Mouse (Mus musculus) neural tube, embryonic 11.5 days (tissue): ENCODE results near the gene Cpox. TPM values are rescaled to one million over a fixed set of nuclear protein-coding genes. Genes with fewer than 3 reads are reported as not detected.
A peak's percentile ranks its signal among the peaks of the same experiment; 100 is the strongest.

Source experiments
- ATAC-seq: fragments of 200-750 bp; cut with Nextera tagmentation; 2 replicates; pipeline ENCODE4 v1.8.0; 2017; ENCODE audit warnings: moderate number of reproducible peaks, mild to moderate bottlenecking, moderate TSS enrichment, moderate library complexity; ENCODE audit not compliant: insufficient read depth, low FRiP score, low TSS enrichment
- DNase-seq: peaks from one replicate; pipeline ENCODE4 v3.0.0-alpha.2; 2015; ENCODE audit warnings: low spot score
- H3K27ac ChIP-seq: fragments of 300-500 bp; sonication (generic); 2 replicates; pipeline ENCODE4 v1.5.1; 2014; ENCODE audit warnings: low read depth, mild to moderate bottlenecking, low read length
- H3K27me3 ChIP-seq: fragments of 300-500 bp; sonication (generic); 2 replicates; pipeline ENCODE4 v1.6.1; 2014; ENCODE audit warnings: mild to moderate bottlenecking, low read length, mixed read lengths; ENCODE audit not compliant: control insufficient read depth, insufficient read depth
- H3K36me3 ChIP-seq: fragments of 300-500 bp; sonication (generic); 2 replicates; pipeline ENCODE4 v1.6.1; 2014; ENCODE audit warnings: mild to moderate bottlenecking, low read length, moderate library complexity, mixed read lengths; ENCODE audit not compliant: control insufficient read depth, insufficient read depth
- H3K4me1 ChIP-seq: fragments of 300-500 bp; sonication (generic); 2 replicates; pipeline ENCODE4 v1.6.1; 2014; ENCODE audit warnings: low read length, mixed read lengths; ENCODE audit not compliant: control insufficient read depth, insufficient read depth
- H3K4me2 ChIP-seq: fragments of 300-500 bp; sonication (generic); 2 replicates; pipeline ENCODE4 v1.6.1; 2014; ENCODE audit warnings: low read depth, mild to moderate bottlenecking, moderate library complexity
- H3K4me3 ChIP-seq: fragments of 300-500 bp; sonication (generic); 2 replicates; pipeline ENCODE4 v1.5.1; 2014; ENCODE audit warnings: low read depth, low read length
- H3K9ac ChIP-seq: fragments of 300-500 bp; sonication (generic); 2 replicates; pipeline ENCODE4 v1.6.1; 2014; ENCODE audit warnings: mild to moderate bottlenecking, low read length
- H3K9me3 ChIP-seq: fragments of 300-500 bp; sonication (generic); 2 replicates; pipeline ENCODE4 v1.6.1; 2016; ENCODE audit warnings: low read length; ENCODE audit not compliant: control insufficient read depth
- WGBS: fragments of 180-500 bp; shearing (Covaris S2); extraction: QIAGEN DNeasy Blood & Tissue Kit; methylation state at CpG from one replicate; pipeline ENCODE4 v1.1.7; 2014; 5-methylcytosine and 5-hydroxymethylcytosine counted together
- polyA plus RNA-seq: library from polyadenylated mRNA; unstranded; fragments of >200 nt; fragmentation: Nextera tagmentation; extraction: Ambion mirVana; gene quantifications from 2 replicates; pipeline ENCODE4 v1.2.1, GENCODE M21; 2014

The Cpox gene
- 22.3 and 23.1 TPM in 2 replicates for polyA plus RNA-seq

DNA sequence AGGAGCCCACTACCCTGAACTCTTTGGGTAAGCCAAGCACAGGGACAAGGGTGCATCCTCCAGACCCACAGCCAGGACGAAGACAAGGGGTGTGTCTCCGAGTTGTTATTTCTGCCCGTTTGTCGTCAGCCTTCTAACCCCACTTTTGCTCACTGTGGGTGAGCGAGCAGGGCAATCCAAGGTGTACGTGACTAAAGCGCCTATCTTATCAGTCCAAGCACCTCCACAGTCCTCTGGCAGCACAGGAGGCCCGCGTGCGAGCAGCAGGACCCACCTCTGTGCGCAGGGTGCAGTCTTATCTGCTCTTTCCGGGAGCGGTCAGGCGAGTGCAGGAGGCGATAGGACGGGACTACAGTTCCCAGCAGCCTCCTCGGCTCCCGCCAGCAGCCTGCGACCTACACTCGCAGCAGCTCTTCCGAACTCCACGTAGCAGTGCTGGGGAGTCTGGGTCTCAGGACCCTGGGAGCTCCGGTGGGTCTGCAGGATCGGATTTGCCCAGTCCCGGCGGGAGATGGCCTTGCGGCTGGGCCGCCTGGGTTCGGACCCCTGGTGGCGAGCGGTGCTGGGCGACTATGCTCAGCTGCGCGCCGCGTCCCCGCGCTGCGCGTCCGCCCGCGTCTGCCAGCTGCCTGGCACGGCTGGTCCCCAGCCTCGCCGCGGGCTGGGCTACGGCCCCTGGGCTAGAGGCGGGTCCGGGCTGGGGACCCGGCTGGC lies at the start of gene Cpox:
Gene Cpox (plus strand): TSS at position 376 of the 714 bp plus-strand sequence.
- Histone ChIP-seq H3K4me1 (no peaks in the 10 kb centered on the region), H3K27me3 (no peaks in the 10 kb centered on the region), H3K9ac (peak within 1 kb of the TSS; percentile 82), H3K27ac (peak within 1 kb of the TSS; percentile 49; the same call in 1 of the 2 replicates), H3K36me3 (peaks cover 3% of the 10 kb centered on the region; the same call in 1 of the 2 replicates), H3K9me3 (no peaks in the 10 kb centered on the region), H3K4me3 (peak within 1 kb of the TSS; percentile 75), H3K4me2 (peak within 1 kb of the TSS; percentile 88)
- ATAC-seq (peak; percentile 98), DNase-seq (peak; percentile 88)
- WGBS = under 1% methylated on average over 48 of the region's 51 CpGs

DNA sequence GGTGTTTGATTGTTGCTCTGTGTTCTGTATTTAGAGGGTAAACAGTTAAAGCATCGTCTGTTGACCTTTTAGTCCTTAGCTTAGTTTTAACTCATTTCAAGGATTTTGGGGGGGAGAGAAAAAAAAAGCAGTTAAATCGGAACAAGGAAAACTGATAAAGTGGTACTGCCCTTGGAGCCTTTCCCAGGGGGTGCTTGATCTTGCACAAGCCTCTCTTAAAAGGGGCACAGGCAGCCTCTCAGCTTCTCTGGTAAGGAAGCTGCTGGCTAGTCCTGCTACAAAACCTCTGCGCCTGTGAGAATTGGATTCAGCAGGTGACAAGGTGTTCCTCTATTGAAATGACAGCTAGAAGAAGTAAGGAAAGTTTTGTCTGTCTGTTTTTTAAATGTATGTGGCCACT lies 47.7 kb upstream of the Cpox start:
- no peaks in the 10 kb centered on the region for H3K4me1 ChIP-seq
- ATAC-seq = no peak
- H3K27ac ChIP-seq = no peak overlapping the region
- no peak overlapping the region for H3K9ac ChIP-seq
- H3K4me2 ChIP-seq = no peak overlapping the region
- DNase-seq = no peak
- H3K36me3 ChIP-seq = no peaks in the 10 kb centered on the region
- no peaks in the 10 kb centered on the region for H3K9me3 ChIP-seq
- 94% methylated on average over 3 of the region's 3 CpGs for WGBS
- H3K4me3 ChIP-seq = no peak overlapping the region
- H3K27me3 ChIP-seq = no peaks in the 10 kb centered on the region

- WGBS = 70% methylated on average over 4 of the region's 4 CpGs
- ATAC-seq (no peak), DNase-seq (no peak)
- Histone ChIP-seq H3K4me2 (no peak overlapping the region), H3K27ac (no peak overlapping the region), H3K9ac (no peak overlapping the region), H3K36me3 (no peaks in the 10 kb centered on the region), H3K27me3 (no peaks in the 10 kb centered on the region), H3K9me3 (no peaks in the 10 kb centered on the region), H3K4me3 (no peak overlapping the region), H3K4me1 (no peaks in the 10 kb centered on the region)
Measured at GRCm38 (mm10) chr16:58623114-58623513, 47.0 kb upstream of the Cpox start.

- H3K27me3 ChIP-seq = no peaks in the 10 kb centered on the region
- H3K4me1 ChIP-seq = no peaks in the 10 kb centered on the region
- DNase-seq (peak; percentile 9), ATAC-seq (no peak)
- no peaks in the 10 kb centered on the region for H3K9me3 ChIP-seq
- H3K4me3 ChIP-seq = no peak overlapping the region
- no peaks in the 10 kb centered on the region for H3K36me3 ChIP-seq
- no peak overlapping the region for H3K9ac ChIP-seq
- no peak overlapping the region for H3K27ac ChIP-seq
- H3K4me2 ChIP-seq = no peak overlapping the region
- WGBS = 86% methylated on average over 6 of the region's 6 CpGs
Measured at GRCm38 (mm10) chr16:58623944-58624343, 46.1 kb upstream of the Cpox start.

GRCm38 (mm10) chr16:58627597-58628335 lies 42.3 kb upstream of the Cpox start:
- WGBS = 92% methylated on average over 4 of the region's 4 CpGs
- Histone ChIP-seq H3K4me1 (no peaks in the 10 kb centered on the region), H3K4me2 (no peak overlapping the region), H3K27ac (no peak overlapping the region), H3K36me3 (no peaks in the 10 kb centered on the region), H3K9me3 (no peaks in the 10 kb centered on the region), H3K4me3 (no peak overlapping the region), H3K9ac (no peak overlapping the region), H3K27me3 (no peaks in the 10 kb centered on the region)
- ATAC-seq (no peak), DNase-seq (no peak)

GRCm38 (mm10) chr16:58628336-58628680 lies 41.8 kb upstream of the Cpox start:
- no peak for DNase-seq
- Histone ChIP-seq H3K27ac (no peak overlapping the region), H3K4me3 (no peak overlapping the region), H3K9me3 (no peaks in the 10 kb centered on the region), H3K36me3 (no peaks in the 10 kb centered on the region), H3K4me2 (no peak overlapping the region), H3K4me1 (no peaks in the 10 kb centered on the region), H3K27me3 (no peaks in the 10 kb centered on the region), H3K9ac (no peak overlapping the region)
- WGBS = 100% methylated on average over 2 of the region's 2 CpGs
- ATAC-seq = no peak

- no peak for DNase-seq
- H3K27me3 ChIP-seq = no peaks in the 10 kb centered on the region
Measured at GRCm38 (mm10) chr16:58628968-58629367, 41.1 kb upstream of the Cpox start.

GRCm38 (mm10) chr16:58629736-58630135 lies 40.4 kb upstream of the Cpox start:
- ATAC-seq (no peak), DNase-seq (no peak)
- no peaks in the 10 kb centered on the region for H3K9me3 ChIP-seq
- H3K4me2 ChIP-seq = no peak overlapping the region
- no peaks in the 10 kb centered on the region for H3K4me1 ChIP-seq
- no peak overlapping the region for H3K4me3 ChIP-seq
- no peaks in the 10 kb centered on the region for H3K27me3 ChIP-seq
- H3K27ac ChIP-seq = no peak overlapping the region
- no peak overlapping the region for H3K9ac ChIP-seq
- WGBS = 80% methylated on average over 2 of the region's 2 CpGs
- no peaks in the 10 kb centered on the region for H3K36me3 ChIP-seq

More at GRCm38 (mm10) chr16:58628968-58629367, 41.1 kb upstream of the Cpox start:
- H3K27ac ChIP-seq = no peak overlapping the region
- H3K4me1 ChIP-seq = no peaks in the 10 kb centered on the region
- ATAC-seq = no peak
- no peak overlapping the region for H3K9ac ChIP-seq
- WGBS = 94% methylated on average over 5 of the region's 5 CpGs
- no peak overlapping the region for H3K4me2 ChIP-seq
- H3K4me3 ChIP-seq = no peak overlapping the region
- no peaks in the 10 kb centered on the region for H3K9me3 ChIP-seq
- no peaks in the 10 kb centered on the region for H3K36me3 ChIP-seq

DNA sequence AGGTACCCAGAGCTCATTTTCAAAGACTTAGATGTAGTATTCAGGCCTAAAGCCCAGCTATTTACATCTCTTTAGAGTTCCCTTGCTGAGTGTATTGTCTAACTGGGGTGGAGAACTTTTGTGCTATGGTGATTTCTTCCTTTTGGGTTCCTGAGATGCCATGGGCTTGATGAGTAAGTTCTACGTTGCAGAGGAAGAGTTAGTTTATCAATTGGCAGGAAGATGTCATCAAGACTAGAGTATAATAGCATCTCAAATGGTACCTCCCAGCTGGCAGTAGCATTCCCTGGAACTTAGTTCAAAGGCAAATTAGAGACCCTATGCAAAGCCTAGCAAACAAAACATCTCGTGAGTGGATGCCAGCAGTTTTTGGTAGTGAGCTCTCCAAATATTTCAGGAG lies 34.2 kb upstream of the Cpox start:
- H3K36me3 ChIP-seq = no peaks in the 10 kb centered on the region
- H3K9me3 ChIP-seq = no peaks in the 10 kb centered on the region
- no peak overlapping the region for H3K27ac ChIP-seq
- no peaks in the 10 kb centered on the region for H3K27me3 ChIP-seq
- ATAC-seq (no peak), DNase-seq (no peak)
- no peak overlapping the region for H3K4me3 ChIP-seq
- no peak overlapping the region for H3K9ac ChIP-seq
- 65% methylated on average over 2 of the region's 2 CpGs for WGBS
- no peaks in the 10 kb centered on the region for H3K4me1 ChIP-seq
- no peak overlapping the region for H3K4me2 ChIP-seq
